Mouse (Mus musculus) hindbrain, embryonic 16.5 days (tissue): ENCODE results near the gene Kdm2b. TPM values are rescaled to one million over a fixed set of nuclear protein-coding genes. Genes with fewer than 3 reads are reported as not detected.

Experiments used
- ATAC-seq: fragments of 200-750 bp; cut with Nextera tagmentation; 2 replicates; pipeline ENCODE4 v1.8.0; 2017; ENCODE audit warnings: moderate TSS enrichment, moderate library complexity
- H3K27ac ChIP-seq: fragments of 300-500 bp; sonication (generic); 2 replicates; pipeline ENCODE4 v1.5.1; 2014; ENCODE audit warnings: low read depth, mild to moderate bottlenecking, control low read depth, low read length, moderate library complexity
- H3K27me3 ChIP-seq: fragments of 300-500 bp; sonication (generic); replicated peaks from 2 replicates; pipeline ENCODE4 v1.6.1; 2014; ENCODE audit warnings: low read length; ENCODE audit not compliant: control insufficient read depth, insufficient read depth
- H3K36me3 ChIP-seq: fragments of 300-500 bp; sonication (generic); 2 replicates; pipeline ENCODE4 v1.6.1; 2014; ENCODE audit warnings: mild to moderate bottlenecking, low read length, moderate library complexity, mixed read lengths; ENCODE audit not compliant: control insufficient read depth, insufficient read depth
- H3K4me1 ChIP-seq: fragments of 300-500 bp; sonication (generic); 2 replicates; pipeline ENCODE4 v1.6.1; 2014; ENCODE audit warnings: low read depth, low read length; ENCODE audit not compliant: control insufficient read depth, insufficient read depth
- H3K4me2 ChIP-seq: fragments of 300-500 bp; sonication (generic); 2 replicates; pipeline ENCODE4 v1.6.1; 2014; ENCODE audit warnings: mild to moderate bottlenecking, low read length, control low read depth, moderate library complexity
- H3K4me3 ChIP-seq: fragments of 300-500 bp; sonication (generic); 2 replicates; pipeline ENCODE4 v1.5.1; 2014; ENCODE audit warnings: mild to moderate bottlenecking, low read length, control low read depth, moderate library complexity
- H3K9ac ChIP-seq: fragments of 300-500 bp; sonication (generic); 2 replicates; pipeline ENCODE4 v1.6.1; 2014; ENCODE audit warnings: low read depth, mild to moderate bottlenecking, control low read depth, low read length, moderate library complexity
- H3K9me3 ChIP-seq: fragments of 300-500 bp; sonication (generic); 2 replicates; pipeline ENCODE4 v1.6.1; 2014; ENCODE audit warnings: mild to moderate bottlenecking, low read length, moderate library complexity; ENCODE audit not compliant: control insufficient read depth
- WGBS: fragments of 180-500 bp; shearing (Covaris S2); extraction: QIAGEN DNeasy Blood & Tissue Kit; methylation state at CpG from one replicate; pipeline ENCODE4 v1.1.7; 2014; 5-methylcytosine and 5-hydroxymethylcytosine counted together
- polyA plus RNA-seq: library from polyadenylated mRNA; unstranded; fragments of >200 nt; fragmentation: Nextera tagmentation; extraction: Ambion mirVana; gene quantifications from 2 replicates; pipeline ENCODE4 v1.2.1, GENCODE M21; 2015

The Kdm2b gene
- polyA plus RNA-seq, 1 experiment from 2014 or later, result 88.8 TPM

DNA sequence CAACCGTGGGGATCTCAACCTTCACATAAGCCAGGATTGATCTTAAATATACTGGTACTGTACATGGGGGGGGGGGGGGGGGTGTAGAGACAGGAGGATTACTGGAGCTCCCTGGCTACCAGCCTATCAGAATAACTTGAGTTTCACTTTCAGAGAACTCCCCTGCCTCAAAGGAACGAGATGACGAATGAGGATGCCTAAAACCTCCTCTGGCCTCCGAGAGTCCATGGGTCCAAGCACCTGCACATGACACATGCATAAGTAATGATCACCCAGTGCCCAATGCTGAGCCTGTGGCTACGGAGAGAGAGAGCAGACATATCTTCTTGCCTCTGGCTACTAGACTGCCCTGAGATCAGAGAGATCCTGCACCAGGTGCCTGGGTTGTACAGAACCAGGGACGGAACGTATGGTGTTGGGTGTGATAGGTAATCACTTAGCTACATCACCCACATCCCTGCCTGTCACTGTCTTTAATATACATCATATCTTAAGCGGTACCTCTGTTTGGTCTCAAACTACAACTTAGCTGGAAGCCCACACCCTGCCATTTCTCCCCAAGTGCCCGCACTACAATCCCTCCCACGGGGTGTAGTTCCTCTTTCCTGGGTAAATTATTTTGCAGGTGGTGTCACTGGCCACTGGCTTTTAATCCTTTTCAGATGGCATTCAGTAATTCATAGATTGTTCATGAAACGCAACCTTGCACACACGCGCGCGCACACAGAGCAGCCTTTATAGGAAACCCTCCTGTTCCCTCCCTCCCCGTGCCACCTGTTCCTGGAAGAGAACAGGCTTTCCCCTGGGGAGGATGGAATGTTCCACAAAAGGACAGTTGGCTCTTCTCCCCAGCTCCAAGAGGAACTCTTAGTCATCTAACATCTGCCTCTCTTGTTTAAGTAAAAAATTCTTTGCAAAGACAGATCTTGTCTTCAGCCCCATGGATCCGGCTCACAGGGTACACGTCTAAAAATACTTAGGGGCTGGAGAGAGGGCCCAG lies 7.9 kb upstream of the Kdm2b start:
- Histone ChIP-seq H3K27ac (no peak overlapping the region), H3K4me3 (no peak overlapping the region), H3K9me3 (no peaks in the 10 kb centered on the region), H3K9ac (no peak overlapping the region), H3K4me1 (no peaks in the 10 kb centered on the region), H3K4me2 (no peak overlapping the region), H3K36me3 (no peaks in the 10 kb centered on the region), H3K27me3 (no peaks in the 10 kb centered on the region)
- 83% methylated on average over 18 of the region's 18 CpGs for WGBS
- ATAC-seq, result no peak

DNA sequence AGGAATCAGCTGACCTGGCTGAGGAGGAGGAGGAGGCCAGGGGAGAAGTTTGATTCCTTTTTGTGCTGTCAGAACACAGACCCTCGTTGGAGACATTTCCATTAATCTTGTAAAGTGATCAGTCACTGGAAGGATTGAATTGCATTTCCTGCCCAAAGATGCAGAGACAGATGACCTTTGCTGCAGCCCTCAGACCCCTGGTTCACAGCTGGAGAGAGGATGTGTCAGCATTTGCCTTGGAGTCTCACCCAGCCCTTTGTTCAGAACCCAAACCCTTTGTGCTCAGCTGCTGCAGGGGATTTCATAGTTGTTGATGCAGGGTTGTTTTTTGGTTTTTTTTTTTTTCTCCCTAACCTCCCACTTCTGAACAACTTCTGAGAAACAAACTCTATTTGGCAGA lies 5.3 kb upstream of the Kdm2b start:
- ATAC-seq, result no peak
- Histone ChIP-seq H3K9ac (no peak overlapping the region), H3K4me2 (no peak overlapping the region), H3K27ac (no peak overlapping the region), H3K9me3 (no peaks in the 10 kb centered on the region), H3K4me3 (no peak overlapping the region), H3K4me1 (peaks cover 14% of the 10 kb centered on the region), H3K27me3 (no peaks in the 10 kb centered on the region), H3K36me3 (no peaks in the 10 kb centered on the region)
- WGBS, result 5% methylated on average over 1 of the region's 1 CpGs

DNA sequence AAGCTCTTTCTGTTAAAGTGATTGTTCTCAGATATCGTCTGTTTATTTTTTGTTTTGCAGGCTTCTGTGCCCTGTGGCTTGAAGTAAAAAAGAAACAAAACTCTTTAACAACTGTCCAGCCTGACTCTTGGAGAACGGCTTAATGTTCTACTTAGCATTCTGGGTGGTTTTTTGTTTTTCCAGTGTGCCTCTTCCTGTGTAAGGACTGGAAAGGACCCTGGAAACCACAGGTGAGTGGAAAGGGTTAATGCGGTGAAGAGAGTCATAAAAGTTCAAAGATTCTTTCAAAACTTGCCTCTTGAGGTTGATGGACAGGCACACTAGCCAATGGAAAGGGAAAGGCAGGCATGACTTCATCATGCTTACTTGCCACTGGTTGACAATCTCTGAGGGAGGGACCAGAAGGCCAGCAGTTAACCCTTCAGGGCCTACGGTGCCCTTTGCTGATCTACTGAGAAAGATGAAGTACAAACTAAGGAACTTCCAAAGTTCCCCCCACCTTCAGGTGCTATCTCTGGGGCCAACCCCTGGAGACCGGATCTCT lies 4.8 kb upstream of the Kdm2b start:
- Histone ChIP-seq H3K4me2 (peak overlapping the region; percentile 36), H3K27me3 (no peaks in the 10 kb centered on the region), H3K4me1 (peaks cover 17% of the 10 kb centered on the region), H3K4me3 (no peak overlapping the region), H3K36me3 (no peaks in the 10 kb centered on the region), H3K27ac (no peak overlapping the region), H3K9me3 (no peaks in the 10 kb centered on the region), H3K9ac (no peak overlapping the region)
- peak; percentile 91 for ATAC-seq
- WGBS, result 9% methylated on average over 5 of the region's 5 CpGs

DNA sequence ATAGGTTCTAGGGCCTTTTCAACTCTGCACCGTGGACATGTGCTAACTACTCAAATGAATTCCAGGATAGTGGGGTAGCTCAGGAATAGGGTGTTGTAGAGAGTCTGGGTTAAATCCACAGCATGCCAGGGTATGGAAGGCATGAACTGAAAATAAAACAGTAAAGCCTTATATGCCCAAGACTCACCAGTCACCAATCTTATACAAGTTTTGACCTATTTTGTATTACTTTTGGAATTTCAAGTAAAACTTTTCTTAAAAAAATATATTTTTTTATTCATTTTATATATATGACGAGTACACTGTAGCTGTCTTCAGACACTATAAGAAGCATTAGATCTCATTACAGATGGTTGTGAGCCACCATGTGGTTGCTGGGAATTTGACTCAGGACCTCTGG lies 4.2 kb upstream of the Kdm2b start:
- Histone ChIP-seq H3K4me3 (no peak overlapping the region), H3K4me2 (no peak overlapping the region; the same call in 1 of the 2 replicates), H3K9ac (no peak overlapping the region), H3K9me3 (no peaks in the 10 kb centered on the region), H3K36me3 (no peaks in the 10 kb centered on the region), H3K27ac (no peak overlapping the region), H3K27me3 (no peaks in the 10 kb centered on the region), H3K4me1 (peaks cover 17% of the 10 kb centered on the region)
- no peak for ATAC-seq
- 51% methylated on average over 2 of the region's 2 CpGs for WGBS

DNA sequence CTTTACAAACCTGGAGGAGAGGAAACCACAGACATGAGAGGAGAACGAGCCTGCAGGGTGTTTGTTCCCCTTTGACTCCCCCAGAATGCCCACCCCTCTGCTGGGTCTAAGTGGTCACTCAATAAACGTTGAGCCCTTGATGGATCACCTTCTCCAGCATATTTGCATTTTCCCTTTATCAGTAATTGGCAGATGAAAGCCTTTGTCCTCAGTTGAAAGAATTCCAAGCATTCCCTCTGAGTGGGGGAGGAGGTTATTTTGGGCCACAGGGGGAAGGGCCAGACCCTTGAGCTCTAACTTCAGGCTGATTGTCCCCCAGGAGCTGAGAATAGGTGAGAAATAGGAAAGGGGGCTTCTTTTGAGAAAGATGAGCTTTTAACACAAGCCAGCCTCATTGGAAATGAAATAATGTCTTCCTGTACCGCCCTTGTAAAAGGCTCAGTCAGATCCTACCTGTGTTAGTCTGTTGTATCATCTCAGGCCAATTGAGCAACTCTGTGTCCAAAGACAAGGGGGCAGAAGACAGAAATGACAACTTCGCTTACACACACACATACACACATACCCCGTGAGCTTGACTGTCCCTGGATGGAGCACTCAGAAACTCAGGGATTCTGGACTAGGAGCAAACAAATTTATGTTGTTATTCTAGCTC lies 1.9 kb upstream of the Kdm2b start:
- Histone ChIP-seq H3K27ac (no peak overlapping the region), H3K27me3 (no peaks in the 10 kb centered on the region), H3K4me2 (peak overlapping the region; percentile 99; the same call in 1 of the 2 replicates), H3K36me3 (no peaks in the 10 kb centered on the region), H3K4me3 (no peak overlapping the region), H3K4me1 (peaks cover 33% of the 10 kb centered on the region), H3K9ac (peak overlapping the region; percentile 6; the same call in 1 of the 2 replicates), H3K9me3 (no peaks in the 10 kb centered on the region)
- WGBS, result 25% methylated on average over 5 of the region's 5 CpGs
- ATAC-seq, result no peak

DNA sequence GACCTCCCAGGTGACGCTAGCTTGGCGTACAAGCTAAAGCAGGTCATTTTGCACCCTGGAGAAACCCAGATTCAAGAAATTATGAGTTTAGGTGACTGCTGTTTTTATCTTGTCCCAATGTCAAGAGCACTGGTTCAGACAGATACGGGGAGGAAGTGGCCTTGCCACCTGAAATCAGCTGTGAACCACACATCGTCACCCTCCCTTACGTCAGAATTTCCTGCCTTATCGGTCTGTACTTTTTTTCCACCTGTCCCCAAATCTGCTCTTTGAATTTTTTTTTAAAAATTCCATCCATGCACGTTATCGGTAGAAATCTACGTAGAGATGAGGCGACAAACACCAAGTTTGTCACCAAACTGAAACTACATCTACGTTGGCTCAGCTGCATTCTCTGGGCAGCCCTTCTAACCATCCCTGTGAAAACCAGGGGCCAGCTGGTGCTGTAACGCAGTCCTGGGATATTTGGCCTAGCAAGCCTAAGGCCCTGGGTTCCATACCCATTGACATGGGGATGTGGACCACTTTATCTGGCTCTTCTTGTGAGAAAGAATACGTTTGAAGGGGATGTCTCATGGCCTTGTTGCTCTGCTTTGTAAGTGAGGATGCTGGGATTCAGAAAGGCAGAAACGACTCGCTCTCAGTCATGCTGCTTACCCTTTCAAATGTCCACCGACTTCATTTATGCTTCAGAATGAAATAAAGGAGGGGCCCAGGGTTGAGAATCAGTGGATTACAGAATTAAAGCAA lies 963 bp upstream of the Kdm2b start:
- ATAC-seq, result no peak
- Histone ChIP-seq H3K9me3 (no peaks in the 10 kb centered on the region), H3K36me3 (no peaks in the 10 kb centered on the region), H3K9ac (peak overlapping the region; percentile 76), H3K27ac (no peak overlapping the region), H3K4me1 (peaks cover 33% of the 10 kb centered on the region), H3K27me3 (no peaks in the 10 kb centered on the region), H3K4me2 (peak overlapping the region; percentile 99), H3K4me3 (peak overlapping the region; percentile 69)
- WGBS, result 16% methylated on average over 16 of the region's 16 CpGs

DNA sequence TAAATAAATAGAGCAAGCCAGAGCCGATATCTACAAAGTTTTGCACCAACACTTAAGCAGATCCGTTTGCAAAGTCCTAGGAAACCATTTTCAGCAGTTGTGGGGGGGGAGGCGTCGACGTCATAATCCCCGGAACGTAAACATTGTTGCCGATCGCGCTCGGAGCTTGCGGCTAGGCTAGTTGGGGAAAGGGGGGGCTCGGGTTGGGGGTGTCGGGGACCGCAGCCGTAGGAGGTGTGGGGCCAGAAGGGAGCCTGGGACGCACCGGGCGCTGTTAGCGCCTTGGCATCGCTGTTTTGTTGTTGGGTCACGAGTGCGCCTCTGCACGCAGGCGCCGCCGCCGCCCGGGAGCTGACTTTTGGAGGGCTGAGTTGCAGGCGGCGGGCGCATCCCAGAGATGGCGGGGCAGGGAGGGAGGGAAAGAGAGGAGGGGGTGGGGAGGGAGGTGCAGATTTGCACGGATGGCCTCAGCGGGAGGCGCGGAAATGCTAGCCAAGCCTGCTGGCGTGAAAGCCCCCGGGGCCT lies 560 bp downstream of the Kdm2b start:
- under 1% methylated on average over 35 of the region's 39 CpGs for WGBS
- Histone ChIP-seq H3K27ac (peak overlapping the region; percentile 79), H3K4me3 (peak overlapping the region; percentile 69), H3K27me3 (no peaks in the 10 kb centered on the region), H3K36me3 (no peaks in the 10 kb centered on the region), H3K4me2 (peak overlapping the region; percentile 99), H3K9ac (peak overlapping the region; percentile 76), H3K4me1 (peaks cover 33% of the 10 kb centered on the region), H3K9me3 (no peaks in the 10 kb centered on the region)
- ATAC-seq, result peak; percentile 63

DNA sequence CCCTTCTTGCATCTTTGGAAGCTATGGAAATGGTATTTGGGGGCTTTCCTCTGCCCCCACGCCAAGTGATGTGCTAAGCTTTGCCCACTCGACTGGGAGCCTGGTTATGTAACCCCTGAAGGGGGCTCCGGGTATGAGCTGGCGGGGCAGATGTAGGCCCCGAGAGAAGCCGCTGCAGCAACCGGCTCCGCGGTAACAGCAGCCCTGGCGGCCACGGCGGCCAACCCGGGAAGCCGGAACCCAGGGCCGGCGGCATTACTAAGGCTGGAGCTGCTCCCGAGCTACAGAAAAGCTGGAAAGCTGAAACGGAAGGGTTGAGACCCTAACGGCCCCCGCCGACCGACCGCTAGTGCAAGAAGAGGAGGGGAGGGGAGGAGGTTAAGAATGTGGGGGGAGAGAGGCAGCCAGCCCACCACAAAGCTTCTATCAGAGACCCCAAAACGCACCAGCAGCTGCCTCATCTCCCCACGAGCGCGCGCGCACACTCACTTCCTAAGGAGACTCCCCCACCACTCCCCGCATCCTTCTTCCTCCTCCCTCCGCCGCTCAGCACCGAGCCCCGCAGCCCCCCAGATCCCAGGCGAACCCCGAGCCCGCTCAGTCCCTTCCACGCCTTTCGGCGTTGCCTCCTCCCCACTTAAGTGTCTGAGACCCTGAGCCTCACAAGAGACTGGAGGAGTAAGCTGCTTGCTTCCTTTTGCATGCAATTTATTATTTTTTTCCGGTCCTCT lies 1.4 kb downstream of the Kdm2b start:
- H3K27me3 ChIP-seq, result no peaks in the 10 kb centered on the region
- no peak for ATAC-seq
- under 1% methylated on average over 41 of the region's 41 CpGs for WGBS
- H3K36me3 ChIP-seq, result no peaks in the 10 kb centered on the region
- peak overlapping the region; percentile 76 for H3K9ac ChIP-seq
- H3K27ac ChIP-seq, result peak overlapping the region; percentile 60; the same call in 1 of the 2 replicates
- peak overlapping the region; percentile 69 for H3K4me3 ChIP-seq
- peaks cover 33% of the 10 kb centered on the region for H3K4me1 ChIP-seq
- H3K4me2 ChIP-seq, result peak overlapping the region; percentile 99
- H3K9me3 ChIP-seq, result no peaks in the 10 kb centered on the region
